Mouse (Mus musculus) small intestine, adult 2 months (tissue): ENCODE measurements around the gene Fam163a. TPM values are rescaled to one million over a fixed set of nuclear protein-coding genes. Genes with fewer than 3 reads are reported as not detected.

Experiments
- H3K27ac ChIP-seq: fragments of 200-500 bp; 2 replicates; pipeline ENCODE4 v1.5.1; 2012; ENCODE audit warnings: low read depth, low read length, control low read depth, inconsistent platforms; ENCODE audit not compliant: insufficient read depth
- H3K27me3 ChIP-seq: fragments of 200-500 bp; 2 replicates; pipeline ENCODE4 v1.6.1; 2012; ENCODE audit warnings: mild to moderate bottlenecking, moderate library complexity, low read length, inconsistent platforms; ENCODE audit not compliant: control insufficient read depth, insufficient read depth
- H3K36me3 ChIP-seq: fragments of 200-500 bp; 2 replicates; pipeline ENCODE4 v1.6.1; 2012; ENCODE audit warnings: mild to moderate bottlenecking, low read length, control low read depth, inconsistent platforms; ENCODE audit not compliant: control insufficient read depth, insufficient read depth
- H3K4me1 ChIP-seq: fragments of 200-500 bp; 2 replicates; pipeline ENCODE4 v1.6.1; 2012; ENCODE audit warnings: low read length, inconsistent platforms, mixed read lengths; ENCODE audit not compliant: control insufficient read depth, insufficient read depth, insufficient read length
- H3K4me3 ChIP-seq: fragments of 200-500 bp; 2 replicates; pipeline ENCODE4 v1.5.1; 2012; ENCODE audit warnings: low read depth, mild to moderate bottlenecking, control low read depth, inconsistent platforms, low read length, moderate library complexity
- CTCF ChIP-seq: fragments of 200-500 bp; IDR thresholded peaks from 2 replicates; pipeline ENCODE4 v1.5.1; 2012; ENCODE audit warnings: low read depth, mild to moderate bottlenecking, control low read depth, inconsistent platforms, low read length, moderate library complexity, mixed read lengths; ENCODE audit not compliant: insufficient replicate concordance, insufficient read length; ENCODE audit errors: extremely low read depth
- POLR2A ChIP-seq: fragments of 200-500 bp; IDR thresholded peaks from 2 replicates; pipeline ENCODE4 v1.6.1; 2012; ENCODE audit warnings: low read depth, mild to moderate bottlenecking, control low read depth, inconsistent platforms, low read length, moderate library complexity
- WGBS: fragments of 180-500 bp; shearing (Covaris S2); methylation state at CpG from one replicate; pipeline ENCODE4 v1.1.7; 2018; 5-methylcytosine and 5-hydroxymethylcytosine counted together
- polyA plus RNA-seq: library from polyadenylated mRNA; depleted of rRNA; stranded (reverse); fragments of >200 nt; gene quantifications from 2 replicates; pipeline ENCODE4 v1.2.3, GENCODE M21; 2012

Gene Fam163a
- polyA plus RNA-seq, 1 experiment = 0.16 TPM

DNA sequence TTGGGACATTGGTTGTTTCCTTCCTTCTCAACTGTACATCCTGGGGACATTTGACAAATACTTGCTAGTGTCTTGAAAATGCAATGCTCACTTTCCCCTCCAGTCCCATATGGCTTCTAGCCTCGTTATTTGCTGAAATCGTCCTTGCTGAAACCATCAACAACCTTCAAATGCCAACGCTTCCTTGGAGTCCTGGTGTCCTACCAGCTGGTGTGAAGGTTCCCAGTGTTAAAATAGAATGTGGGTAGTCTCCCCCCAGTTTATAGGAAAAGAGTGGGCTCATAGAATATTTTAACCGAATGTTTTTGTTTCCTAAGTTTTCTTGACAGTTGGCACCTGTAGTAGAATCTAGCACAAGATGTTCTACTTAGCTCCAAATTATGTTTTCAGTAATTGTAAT is 7.2 kb downstream of the Fam163a start:
- H3K4me3 ChIP-seq = no peak overlapping the region
- no peak overlapping the region for H3K27ac ChIP-seq
- no peaks in the 10 kb centered on the region for H3K36me3 ChIP-seq
- TF ChIP-seq POLR2A = no peak
- no peak for TF ChIP-seq CTCF
- H3K27me3 ChIP-seq = peaks cover 5% of the 10 kb centered on the region; the same call in 1 of the 2 replicates
- WGBS = 72% methylated on average over 4 of the region's 4 CpGs
- H3K4me1 ChIP-seq = no peaks in the 10 kb centered on the region

DNA sequence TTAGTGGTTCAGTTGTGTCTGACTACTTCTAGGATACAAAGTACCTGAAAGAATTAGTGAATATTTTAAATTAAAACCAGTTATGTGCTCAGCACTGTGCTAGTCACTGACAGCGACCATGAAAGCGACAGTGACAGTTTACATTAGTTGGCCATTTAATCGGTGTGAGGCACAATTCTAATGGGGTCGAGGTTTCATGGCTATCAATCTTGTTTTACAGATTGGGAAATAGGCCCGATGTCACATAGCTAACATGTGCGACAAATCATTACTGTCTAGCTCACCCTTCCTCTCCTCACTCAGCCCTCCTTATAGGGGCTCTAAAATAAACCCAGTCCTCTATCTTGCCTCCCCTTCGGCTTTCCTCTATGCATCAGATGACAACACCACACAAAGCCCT is 11.5 kb downstream of the Fam163a start:
- H3K27me3 ChIP-seq = no peaks in the 10 kb centered on the region

DNA sequence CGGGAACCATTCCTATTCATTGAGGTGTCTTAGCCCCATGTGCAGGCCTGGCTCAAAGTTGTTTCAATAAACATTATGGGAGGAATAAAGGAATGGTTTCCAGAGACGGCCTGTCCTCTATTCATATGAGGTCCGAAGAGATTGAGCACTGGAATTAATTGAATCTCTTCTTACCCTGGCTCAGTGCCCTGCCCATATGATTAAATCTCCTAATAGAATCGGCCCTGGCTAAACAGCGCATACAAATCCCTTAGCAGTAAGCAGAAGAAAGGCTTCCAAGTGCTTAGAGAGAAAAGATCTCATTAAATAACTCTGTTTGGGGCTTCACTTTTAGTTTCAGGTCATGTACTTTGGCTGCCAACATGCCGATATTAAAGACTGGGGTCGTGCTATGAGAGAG is 12.0 kb downstream of the Fam163a start:
- Histone ChIP-seq H3K27ac (no peak overlapping the region), H3K4me3 (no peak overlapping the region), H3K4me1 (no peaks in the 10 kb centered on the region), H3K36me3 (no peaks in the 10 kb centered on the region), H3K27me3 (no peaks in the 10 kb centered on the region)
- 81% methylated on average over 7 of the region's 7 CpGs for WGBS
- no peak for TF ChIP-seq CTCF
- TF ChIP-seq POLR2A = no peak

More for the DNA sequence above, 11.5 kb downstream of the Fam163a start:
- no peak for TF ChIP-seq POLR2A
- TF ChIP-seq CTCF = no peak
- H3K36me3 ChIP-seq = no peaks in the 10 kb centered on the region
- H3K4me1 ChIP-seq = no peaks in the 10 kb centered on the region
- WGBS = 78% methylated on average over 7 of the region's 7 CpGs
- no peak overlapping the region for H3K27ac ChIP-seq
- H3K4me3 ChIP-seq = no peak overlapping the region

DNA sequence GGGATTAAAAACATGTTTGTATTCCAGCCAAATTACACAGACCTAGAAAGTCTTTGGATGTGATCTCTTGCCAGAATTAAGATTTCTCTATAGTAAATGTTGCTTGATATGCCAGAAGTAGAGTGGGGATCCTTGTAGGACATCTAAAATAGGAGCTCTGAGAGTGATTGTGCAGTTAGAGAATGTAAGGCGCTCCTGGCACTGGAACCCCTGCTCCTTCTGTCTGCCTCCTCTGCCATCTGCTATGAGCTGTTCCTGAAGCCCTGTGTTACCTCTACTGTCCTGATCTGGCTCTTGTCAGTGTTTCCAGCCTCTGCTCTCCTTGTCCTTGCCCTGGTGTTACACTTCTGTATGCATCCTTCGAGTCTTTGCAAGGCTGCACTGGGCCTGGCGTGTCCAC is 18.2 kb downstream of the Fam163a start:
- Histone ChIP-seq H3K27me3 (no peaks in the 10 kb centered on the region), H3K4me1 (no peaks in the 10 kb centered on the region), H3K27ac (no peak overlapping the region), H3K4me3 (no peak overlapping the region), H3K36me3 (no peaks in the 10 kb centered on the region)
- WGBS = 82% methylated on average over 3 of the region's 3 CpGs
- no peak for TF ChIP-seq POLR2A
- no peak for TF ChIP-seq CTCF

DNA sequence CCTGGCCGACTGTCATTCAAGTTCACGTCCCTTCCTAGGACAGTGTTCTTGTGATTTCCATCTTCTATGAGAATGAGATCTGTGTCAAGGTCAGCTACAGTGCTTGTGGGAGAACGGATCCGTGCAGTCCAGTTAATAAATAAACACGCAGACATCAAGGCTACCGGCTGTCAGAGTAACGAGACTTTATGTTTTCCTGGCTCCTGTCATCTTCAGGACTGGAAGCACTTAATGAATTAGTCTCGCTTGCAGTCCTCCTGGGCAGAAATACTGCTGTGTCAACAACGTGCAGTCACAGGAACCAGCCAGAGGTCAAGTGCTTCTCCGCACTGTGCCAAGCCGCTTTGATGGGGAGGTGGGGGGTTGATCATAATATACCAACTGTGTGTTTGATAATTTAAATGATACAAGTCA is 20.7 kb downstream of the Fam163a start:
- 9% methylated on average over 11 of the region's 11 CpGs for WGBS
- TF ChIP-seq POLR2A = no peak
- Histone ChIP-seq H3K27me3 (no peaks in the 10 kb centered on the region), H3K27ac (no peak overlapping the region), H3K4me1 (no peaks in the 10 kb centered on the region), H3K4me3 (no peak overlapping the region), H3K36me3 (no peaks in the 10 kb centered on the region)

DNA sequence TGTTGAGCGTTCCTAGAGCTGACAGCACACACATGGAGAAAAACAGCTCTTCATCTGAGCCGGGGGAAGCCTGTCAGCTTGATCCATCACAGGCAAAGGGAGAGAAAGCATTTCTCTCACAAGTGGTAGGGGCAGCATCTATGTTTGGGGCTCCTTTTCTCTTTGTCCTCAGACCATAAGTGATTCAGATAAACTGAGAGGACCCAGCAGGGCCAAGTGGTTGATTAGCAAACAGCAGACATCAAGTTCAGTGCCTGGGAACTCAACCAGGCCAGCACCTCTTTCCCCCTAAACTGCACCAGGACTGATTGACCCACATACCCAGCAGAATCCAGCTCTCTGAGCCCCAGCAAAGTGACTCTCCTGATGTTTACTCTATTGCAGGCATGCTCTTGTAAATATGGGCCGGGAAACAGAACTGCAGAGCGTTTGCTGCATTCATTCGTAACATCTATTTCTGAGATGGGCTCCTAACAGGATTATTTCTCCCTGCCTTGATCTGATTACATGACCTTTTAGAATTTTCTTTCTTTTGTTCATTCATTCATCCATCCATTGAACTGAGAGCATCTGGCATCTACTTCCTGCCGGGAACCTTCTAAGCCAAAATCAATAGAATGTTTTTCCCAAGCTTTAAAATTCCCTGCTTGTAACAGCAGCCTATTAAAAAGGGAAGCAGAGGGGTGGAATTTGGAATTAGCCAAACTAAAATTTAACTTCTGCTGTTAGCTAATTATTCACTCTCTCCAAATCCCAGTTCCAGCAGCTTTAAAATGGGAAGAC is 21.5 kb downstream of the Fam163a start:
- H3K36me3 ChIP-seq = no peaks in the 10 kb centered on the region
- H3K4me1 ChIP-seq = no peaks in the 10 kb centered on the region
- no peak overlapping the region for H3K27ac ChIP-seq

DNA sequence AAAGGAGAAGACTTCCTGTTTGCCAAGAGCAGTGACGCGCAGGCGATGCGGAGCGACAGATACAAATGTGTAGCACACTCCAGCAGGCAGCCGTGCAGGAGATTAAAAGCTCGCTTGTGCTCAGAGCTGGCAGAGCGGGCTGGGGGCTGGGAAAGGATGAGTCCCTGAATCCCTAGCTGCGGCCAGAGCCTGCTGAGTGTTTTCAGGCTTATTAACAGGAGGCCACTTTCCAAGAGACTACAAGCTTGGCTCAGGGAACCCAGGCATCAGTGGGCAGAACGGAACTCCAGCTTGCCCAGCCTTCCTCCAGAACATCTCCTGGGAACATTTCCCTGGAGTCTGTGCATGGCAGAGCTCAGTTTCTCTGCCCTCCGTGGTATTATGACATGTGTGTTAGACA is 25.0 kb downstream of the Fam163a start:
- no peak for TF ChIP-seq POLR2A
- TF ChIP-seq CTCF = no peak
- Histone ChIP-seq H3K27ac (no peak overlapping the region), H3K27me3 (no peaks in the 10 kb centered on the region), H3K4me3 (no peak overlapping the region), H3K4me1 (no peaks in the 10 kb centered on the region), H3K36me3 (no peaks in the 10 kb centered on the region)
- 58% methylated on average over 11 of the region's 11 CpGs for WGBS

More for the DNA sequence above, 21.5 kb downstream of the Fam163a start:
- Histone ChIP-seq H3K27me3 (no peaks in the 10 kb centered on the region), H3K4me3 (no peak overlapping the region)
- WGBS = 56% methylated on average over 6 of the region's 6 CpGs
- no peak for TF ChIP-seq POLR2A
- TF ChIP-seq CTCF = no peak

DNA sequence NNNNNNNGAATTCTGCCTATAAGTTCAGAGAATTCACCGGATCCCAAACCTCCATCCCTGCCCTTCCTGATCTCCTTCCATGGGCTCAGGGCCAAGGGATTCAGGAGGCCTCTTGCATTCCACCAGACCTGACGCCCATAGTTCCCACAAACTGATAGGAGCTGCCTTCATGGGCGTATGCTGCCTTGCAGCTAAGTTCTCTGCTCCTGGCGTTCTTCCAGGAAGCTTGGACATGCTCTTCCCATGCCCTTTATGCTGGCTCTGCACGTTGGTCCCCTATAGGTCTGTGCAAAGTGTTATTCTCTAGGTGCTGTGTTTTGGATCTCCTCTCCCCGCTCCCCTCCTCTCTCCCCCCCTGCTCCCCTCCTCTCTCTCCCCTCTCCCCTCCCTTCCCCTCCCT is 36.1 kb downstream of the Fam163a start:
- TF ChIP-seq POLR2A = no peak
- TF ChIP-seq CTCF = no peak
- no peaks in the 10 kb centered on the region for H3K27me3 ChIP-seq
- H3K4me3 ChIP-seq = no peak overlapping the region
- no peaks in the 10 kb centered on the region for H3K4me1 ChIP-seq
- no peak overlapping the region for H3K27ac ChIP-seq
- WGBS = 39% methylated on average over 6 of the region's 6 CpGs
- H3K36me3 ChIP-seq = no peaks in the 10 kb centered on the region
